Mouse (Mus musculus) liver, embryonic 13.5 days (tissue): ENCODE data around the gene Pon3. TPM values are rescaled to one million over a fixed set of nuclear protein-coding genes. Genes with fewer than 3 reads are reported as not detected.
A peak's percentile ranks its signal among the peaks of the same experiment; 100 is the strongest.

ENCODE experiments used
- ATAC-seq: fragments of 200-750 bp; cut with Nextera tagmentation; 2 replicates; pipeline ENCODE4 v1.8.0; 2017; ENCODE audit warnings: low read depth, mild to moderate bottlenecking, moderate number of reproducible peaks, moderate library complexity
- DNase-seq: peaks from one replicate; pipeline ENCODE4 v3.0.0; 2022
- H3K27ac ChIP-seq: fragments of 300-500 bp; sonication (generic); 2 replicates; pipeline ENCODE4 v1.5.1; 2015; ENCODE audit warnings: moderate library complexity, mild to moderate bottlenecking, inconsistent platforms
- H3K27me3 ChIP-seq: fragments of 300-500 bp; sonication (generic); 2 replicates; pipeline ENCODE4 v1.6.1; 2015; ENCODE audit warnings: mild to moderate bottlenecking, inconsistent platforms
- H3K36me3 ChIP-seq: fragments of 300-500 bp; sonication (generic); 2 replicates; pipeline ENCODE4 v1.6.1; 2015; ENCODE audit warnings: mild to moderate bottlenecking, inconsistent platforms
- H3K4me1 ChIP-seq: fragments of 300-500 bp; sonication (generic); replicated peaks from 2 replicates; pipeline ENCODE4 v1.6.1; 2015; ENCODE audit warnings: inconsistent platforms
- H3K4me2 ChIP-seq: fragments of 300-500 bp; sonication (generic); 2 replicates; pipeline ENCODE4 v1.6.1; 2015; ENCODE audit warnings: inconsistent platforms, mild to moderate bottlenecking, moderate library complexity
- H3K4me3 ChIP-seq: fragments of 300-500 bp; sonication (generic); replicated peaks from 2 replicates; pipeline ENCODE4 v1.5.1; 2015; ENCODE audit warnings: mild to moderate bottlenecking, inconsistent platforms
- H3K9ac ChIP-seq: fragments of 300-500 bp; sonication (generic); 2 replicates; pipeline ENCODE4 v1.6.1; 2015; ENCODE audit warnings: mild to moderate bottlenecking, inconsistent platforms
- H3K9me3 ChIP-seq: fragments of 300-500 bp; sonication (generic); replicated peaks from 2 replicates; pipeline ENCODE4 v1.6.1; 2016; ENCODE audit warnings: inconsistent platforms
- WGBS: fragments of 180-500 bp; shearing (Covaris S2); methylation state at CpG from one replicate; pipeline ENCODE4 v1.1.7; 2015; ENCODE audit not compliant: insufficient replicate concordance; 5-methylcytosine and 5-hydroxymethylcytosine counted together
- polyA plus RNA-seq: library from polyadenylated mRNA; unstranded; fragments of >200 nt; fragmentation: Nextera tagmentation; extraction: Ambion mirVana; gene quantifications from 2 replicates; pipeline ENCODE4 v1.2.1, GENCODE M21; 2015

Gene Pon3
- polyA plus RNA-seq, 1 experiment from 2014 or later, result 15.7 TPM

- no peaks in the 10 kb centered on the region for H3K9me3 ChIP-seq
- H3K4me3 ChIP-seq, result no peak overlapping the region
- peak overlapping the region; percentile 36 for H3K4me2 ChIP-seq
- H3K27ac ChIP-seq, result peak overlapping the region; percentile 95
- 31% methylated on average over 5 of the region's 5 CpGs for WGBS
- ATAC-seq, result peak; percentile 8; the same call in 1 of the 2 replicates
- no peak for DNase-seq
- peaks cover 76% of the 10 kb centered on the region for H3K4me1 ChIP-seq
- H3K9ac ChIP-seq, result peak overlapping the region; percentile 57
- H3K36me3 ChIP-seq, result peaks cover 51% of the 10 kb centered on the region
- no peaks in the 10 kb centered on the region for H3K27me3 ChIP-seq
These were observed 31.8 kb upstream of the Pon3 start for GRCm38 (mm10) chr6:5287919-5288318.

- H3K27me3 ChIP-seq, result no peaks in the 10 kb centered on the region
- H3K27ac ChIP-seq, result peak overlapping the region; percentile 95
- peak; percentile 83 for ATAC-seq
- peak overlapping the region; percentile 57 for H3K9ac ChIP-seq
- H3K4me3 ChIP-seq, result no peak overlapping the region
- DNase-seq, result peak; percentile 39
- 21% methylated on average over 2 of the region's 2 CpGs for WGBS
- no peaks in the 10 kb centered on the region for H3K9me3 ChIP-seq
- H3K4me1 ChIP-seq, result peaks cover 76% of the 10 kb centered on the region
- H3K4me2 ChIP-seq, result peak overlapping the region; percentile 36
- H3K36me3 ChIP-seq, result peaks cover 51% of the 10 kb centered on the region
These were observed 31.3 kb upstream of the Pon3 start for GRCm38 (mm10) chr6:5287392-5287791.

GRCm38 (mm10) chr6:5282418-5282817 lies 26.3 kb upstream of the Pon3 start:
- H3K36me3 ChIP-seq, result peaks cover 61% of the 10 kb centered on the region
- WGBS, result 86% methylated on average over 7 of the region's 7 CpGs

GRCm38 (mm10) chr6:5280576-5281305 lies 24.7 kb upstream of the Pon3 start:
- Histone ChIP-seq H3K4me1 (peaks cover 32% of the 10 kb centered on the region), H3K4me2 (no peak overlapping the region), H3K27ac (no peak overlapping the region), H3K27me3 (no peaks in the 10 kb centered on the region), H3K9me3 (no peaks in the 10 kb centered on the region), H3K4me3 (no peak overlapping the region), H3K36me3 (peaks cover 70% of the 10 kb centered on the region), H3K9ac (no peak overlapping the region)
- 81% methylated on average over 6 of the region's 6 CpGs for WGBS
- no peak for DNase-seq
- ATAC-seq, result no peak

More at GRCm38 (mm10) chr6:5282418-5282817, 26.3 kb upstream of the Pon3 start:
- Histone ChIP-seq H3K27ac (peak overlapping the region; percentile 16; the same call in 1 of the 2 replicates), H3K4me3 (no peak overlapping the region), H3K27me3 (no peaks in the 10 kb centered on the region), H3K9me3 (no peaks in the 10 kb centered on the region), H3K9ac (0 out of 2 replicates have a peak overlapping the region, but pooled peaks have one; percentile 30), H3K4me2 (no peak overlapping the region), H3K4me1 (peaks cover 42% of the 10 kb centered on the region)
- no peak for DNase-seq
- ATAC-seq, result no peak

GRCm38 (mm10) chr6:5277972-5278371 lies 21.9 kb upstream of the Pon3 start:
- no peak overlapping the region for H3K4me3 ChIP-seq
- H3K4me1 ChIP-seq, result peaks cover 19% of the 10 kb centered on the region
- peaks cover 83% of the 10 kb centered on the region for H3K36me3 ChIP-seq
- 83% methylated on average over 5 of the region's 5 CpGs for WGBS
- H3K27me3 ChIP-seq, result no peaks in the 10 kb centered on the region
- no peak for DNase-seq
- H3K9ac ChIP-seq, result no peak overlapping the region
- no peaks in the 10 kb centered on the region for H3K9me3 ChIP-seq
- no peak overlapping the region for H3K27ac ChIP-seq
- no peak for ATAC-seq
- no peak overlapping the region for H3K4me2 ChIP-seq

- H3K4me2 ChIP-seq, result no peak overlapping the region
- peaks cover 88% of the 10 kb centered on the region for H3K36me3 ChIP-seq
- no peak overlapping the region for H3K27ac ChIP-seq
- ATAC-seq (no peak), DNase-seq (no peak)
- H3K4me1 ChIP-seq, result no peaks in the 10 kb centered on the region; the same call in 1 of the 2 replicates
- no peak overlapping the region for H3K4me3 ChIP-seq
- 90% methylated on average over 6 of the region's 6 CpGs for WGBS
- H3K9me3 ChIP-seq, result no peaks in the 10 kb centered on the region
- no peak overlapping the region for H3K9ac ChIP-seq
- H3K27me3 ChIP-seq, result no peaks in the 10 kb centered on the region
These were observed 13.6 kb upstream of the Pon3 start for GRCm38 (mm10) chr6:5269641-5270040.

- H3K36me3 ChIP-seq, result peaks cover 69% of the 10 kb centered on the region
- ATAC-seq, result no peak
- WGBS, result 75% methylated on average over 8 of the region's 8 CpGs
These were observed 8.7 kb upstream of the Pon3 start for GRCm38 (mm10) chr6:5264793-5265192.

GRCm38 (mm10) chr6:5263250-5263999 lies 7.3 kb upstream of the Pon3 start:
- Histone ChIP-seq H3K4me2 (no peak overlapping the region), H3K4me1 (peaks cover 26% of the 10 kb centered on the region), H3K9me3 (no peaks in the 10 kb centered on the region), H3K4me3 (no peak overlapping the region), H3K36me3 (peaks cover 56% of the 10 kb centered on the region), H3K27me3 (no peaks in the 10 kb centered on the region), H3K9ac (no peak overlapping the region), H3K27ac (peak overlapping the region; percentile 66)
- ATAC-seq, result peak; percentile 86
- WGBS, result 65% methylated on average over 8 of the region's 8 CpGs
- DNase-seq, result no peak

More at GRCm38 (mm10) chr6:5264793-5265192, 8.7 kb upstream of the Pon3 start:
- DNase-seq, result no peak
- Histone ChIP-seq H3K9ac (no peak overlapping the region), H3K4me2 (no peak overlapping the region), H3K4me3 (no peak overlapping the region), H3K9me3 (no peaks in the 10 kb centered on the region), H3K27ac (no peak overlapping the region; the same call in 1 of the 2 replicates), H3K27me3 (no peaks in the 10 kb centered on the region), H3K4me1 (peaks cover 26% of the 10 kb centered on the region)

- H3K27me3 ChIP-seq, result no peaks in the 10 kb centered on the region
- H3K4me2 ChIP-seq, result no peak overlapping the region
- no peak overlapping the region for H3K4me3 ChIP-seq
- H3K36me3 ChIP-seq, result peaks cover 48% of the 10 kb centered on the region
- ATAC-seq (peak; percentile 33; the same call in 1 of the 2 replicates), DNase-seq (no peak)
- no peaks in the 10 kb centered on the region for H3K9me3 ChIP-seq
- no peak overlapping the region for H3K27ac ChIP-seq
- 0 out of 2 replicates have a peak overlapping the region, but pooled peaks have one; percentile 11 for H3K9ac ChIP-seq
- H3K4me1 ChIP-seq, result peaks cover 26% of the 10 kb centered on the region
- 61% methylated on average over 9 of the region's 10 CpGs for WGBS
These were observed 6.5 kb upstream of the Pon3 start for GRCm38 (mm10) chr6:5262322-5263249.

GRCm38 (mm10) chr6:5255291-5255690 lies 795 bp downstream of the Pon3 start:
- H3K4me1 ChIP-seq, result peaks cover 27% of the 10 kb centered on the region
- H3K4me2 ChIP-seq, result peak overlapping the region; percentile 84
- 22% methylated on average over 6 of the region's 6 CpGs for WGBS
- H3K9ac ChIP-seq, result peak overlapping the region; percentile 78
- H3K4me3 ChIP-seq, result peak overlapping the region; percentile 68
- H3K36me3 ChIP-seq, result 0 out of 2 replicates have a peak, but pooled peaks cover 3% of the 10 kb centered on the region
- ATAC-seq, result no peak
- H3K27me3 ChIP-seq, result no peaks in the 10 kb centered on the region
- no peak overlapping the region for H3K27ac ChIP-seq
- H3K9me3 ChIP-seq, result no peaks in the 10 kb centered on the region
- no peak for DNase-seq
